Mouse (Mus musculus) lung, postnatal 0 days (tissue): ENCODE data around the gene Lypd5. TPM values are rescaled to one million over a fixed set of nuclear protein-coding genes. Genes with fewer than 3 reads are reported as not detected.

Experiments used
- ATAC-seq: fragments of 200-750 bp; cut with Nextera tagmentation; 2 replicates; pipeline ENCODE4 v1.8.0; 2017; ENCODE audit warnings: moderate library complexity
- DNase-seq: peaks from one replicate; pipeline ENCODE4 v3.0.0-alpha.2; 2016; ENCODE audit warnings: low spot score
- H3K27ac ChIP-seq: fragments of 300-500 bp; sonication (generic); 2 replicates; pipeline ENCODE4 v1.5.1; 2014; ENCODE audit warnings: antibody characterized with exemption, mild to moderate bottlenecking, low read length, mixed read lengths
- H3K27me3 ChIP-seq: fragments of 300-500 bp; sonication (generic); replicated peaks from 2 replicates; pipeline ENCODE4 v1.6.1; 2014; ENCODE audit warnings: low read length, mixed read lengths; ENCODE audit not compliant: insufficient read depth
- H3K36me3 ChIP-seq: fragments of 300-500 bp; sonication (generic); 2 replicates; pipeline ENCODE4 v1.6.1; 2014; ENCODE audit warnings: low read length, mixed read lengths; ENCODE audit not compliant: insufficient read depth
- H3K4me1 ChIP-seq: fragments of 300-500 bp; sonication (generic); 2 replicates; pipeline ENCODE4 v1.6.1; 2014; ENCODE audit warnings: antibody characterized with exemption, low read depth, low read length, mixed read lengths; ENCODE audit not compliant: insufficient read depth
- H3K4me2 ChIP-seq: fragments of 300-500 bp; sonication (generic); replicated peaks from 2 replicates; pipeline ENCODE4 v1.6.1; 2014; ENCODE audit warnings: low read depth, mild to moderate bottlenecking, low read length, moderate library complexity, mixed read lengths
- H3K4me3 ChIP-seq: fragments of 300-500 bp; sonication (generic); 2 replicates; pipeline ENCODE4 v1.5.1; 2014; ENCODE audit warnings: low read depth, low read length
- H3K9ac ChIP-seq: fragments of 300-500 bp; sonication (generic); replicated peaks from 2 replicates; pipeline ENCODE4 v1.6.1; 2014; ENCODE audit warnings: low read depth, mild to moderate bottlenecking
- H3K9me3 ChIP-seq: fragments of 300-500 bp; sonication (generic); 2 replicates; pipeline ENCODE4 v1.6.1; 2016; ENCODE audit warnings: low read length, mixed read lengths
- CTCF ChIP-seq: IDR thresholded peaks from 2 replicates; pipeline ENCODE4 v1.5.1; 2016; ENCODE audit warnings: antibody characterized with exemption, mild to moderate bottlenecking
- EP300 ChIP-seq: IDR thresholded peaks from 2 replicates; pipeline ENCODE4 v1.6.1; 2016; ENCODE audit warnings: antibody characterized with exemption, mild to moderate bottlenecking, control low read depth
- WGBS: fragments of 180-500 bp; shearing (Covaris S2); extraction: QIAGEN DNeasy Blood & Tissue Kit; methylation state at CpG from one replicate; pipeline ENCODE4 v1.1.7; 2014; 5-methylcytosine and 5-hydroxymethylcytosine counted together
- polyA plus RNA-seq: library from polyadenylated mRNA; unstranded; fragments of >200 nt; fragmentation: Nextera tagmentation; extraction: Ambion mirVana; gene quantifications from 2 replicates; pipeline ENCODE4 v1.2.1, GENCODE M21; 2015

Lypd5 gene
- polyA plus RNA-seq, result not detected in 2 replicates

DNA sequence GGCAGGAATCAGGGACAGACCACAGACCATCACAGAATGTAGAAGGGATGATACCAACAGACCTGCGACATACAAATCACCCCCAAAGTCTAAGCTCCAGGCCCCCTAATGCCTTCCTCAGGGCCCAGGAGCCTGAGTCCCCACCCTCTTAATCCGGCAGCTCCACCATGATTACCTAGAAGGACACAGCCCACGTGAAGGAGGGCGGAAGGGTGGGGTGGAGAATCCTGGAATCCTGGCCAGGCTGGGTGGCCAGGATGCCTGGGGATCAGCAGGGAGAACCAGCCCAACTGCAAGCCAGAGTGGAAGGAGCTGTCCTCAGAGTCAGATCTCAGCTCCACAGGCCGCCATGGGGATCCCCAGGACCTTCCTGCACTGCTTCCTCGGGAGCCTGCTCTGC is at the start of gene Lypd5:
Lypd5 (plus strand) TSS at position 301 of the 400 bp plus-strand sequence.
- no peaks in the 10 kb centered on the region for H3K27me3 ChIP-seq
- H3K27ac ChIP-seq, result no peak within 1 kb of the TSS
- DNase-seq (no peak), ATAC-seq (no peak)
- no peaks in the 10 kb centered on the region for H3K4me1 ChIP-seq
- H3K36me3 ChIP-seq, result no peaks in the 10 kb centered on the region
- no peaks in the 10 kb centered on the region for H3K9me3 ChIP-seq
- 43% methylated on average over 6 of the region's 6 CpGs for WGBS
- TF ChIP-seq CTCF (no peak), EP300 (no peak)
- no peak within 1 kb of the TSS for H3K9ac ChIP-seq
- no peak within 1 kb of the TSS for H3K4me3 ChIP-seq
- H3K4me2 ChIP-seq, result no peak within 1 kb of the TSS

DNA sequence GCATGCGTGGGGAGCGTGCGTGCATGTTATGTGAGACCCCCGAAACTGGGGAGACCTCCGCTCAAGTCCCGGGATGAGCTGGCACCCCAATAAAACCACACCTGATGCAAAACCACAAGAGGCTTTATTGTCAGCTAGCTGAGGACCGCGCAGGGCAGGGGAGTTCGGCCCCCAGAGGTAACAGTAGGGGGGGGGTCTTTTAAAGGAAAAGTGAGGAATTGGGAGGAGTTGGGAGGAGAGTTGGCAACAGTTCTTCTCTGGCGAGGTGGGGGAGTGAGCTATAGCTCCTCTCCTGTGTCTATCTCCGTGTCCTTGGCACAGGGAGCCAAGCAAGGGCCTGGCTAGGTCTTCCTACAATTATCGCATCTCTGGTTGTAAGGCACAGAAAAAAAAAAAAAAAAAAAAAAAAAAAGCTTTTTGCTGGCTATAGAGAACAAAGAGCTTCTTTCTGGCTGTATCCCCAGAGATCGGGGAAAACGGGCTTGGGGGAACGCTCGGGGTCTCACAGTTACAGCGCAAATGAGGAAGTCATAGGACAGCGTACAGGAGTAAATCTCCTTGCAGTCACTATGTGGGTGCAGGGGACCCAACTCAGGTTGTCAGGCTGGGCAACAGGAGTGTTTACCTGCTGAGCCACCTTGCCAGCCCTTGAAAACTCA is 49.0 kb upstream of the Lypd5 start:
- peaks cover 4% of the 10 kb centered on the region; the same call in 1 of the 2 replicates for H3K4me1 ChIP-seq
- ATAC-seq (no peak), DNase-seq (no peak)
- TF ChIP-seq EP300 (no peak), CTCF (no peak)
- no peaks in the 10 kb centered on the region for H3K9me3 ChIP-seq
- H3K36me3 ChIP-seq, result peaks cover 10% of the 10 kb centered on the region
- H3K4me2 ChIP-seq, result peak overlapping the region; percentile 86
- peak overlapping the region; percentile 65 for H3K4me3 ChIP-seq
- no peak overlapping the region for H3K9ac ChIP-seq
- no peaks in the 10 kb centered on the region for H3K27me3 ChIP-seq
- no peak overlapping the region for H3K27ac ChIP-seq
- 2% methylated on average over 18 of the region's 18 CpGs for WGBS

DNA sequence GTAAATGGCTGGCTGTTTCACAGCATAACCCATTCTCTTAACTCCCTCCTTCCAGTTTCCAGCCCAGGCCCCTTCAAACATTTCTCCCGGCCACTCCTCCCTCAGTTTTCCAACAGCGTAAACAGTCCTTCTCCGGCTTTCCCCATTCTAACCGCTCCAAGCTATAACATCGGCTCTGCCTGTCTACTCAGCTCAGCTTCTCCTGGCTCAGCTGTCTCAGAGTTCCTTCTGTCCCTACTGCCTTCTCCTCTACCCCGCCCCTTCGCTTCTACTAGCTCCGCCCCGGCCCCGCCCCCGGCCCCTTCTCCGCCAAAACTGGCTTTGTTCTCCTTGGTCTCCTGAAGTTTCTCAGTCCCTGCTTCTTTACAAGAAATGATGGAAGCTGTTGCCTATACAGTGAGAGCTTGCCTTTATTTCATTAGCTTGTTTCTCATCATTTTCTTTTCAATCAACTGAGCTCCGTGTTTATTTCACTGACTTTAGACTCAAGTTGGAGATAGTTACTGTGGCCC is 48.2 kb upstream of the Lypd5 start, which contains the start of gene Zfp61:
Zfp61 (minus strand) TSS at position 462 of the 512 bp plus-strand sequence.
- peak; percentile 71 for ATAC-seq
- no peaks in the 10 kb centered on the region for H3K9me3 ChIP-seq
- 0 out of 2 replicates have a peak, but pooled peaks cover 2% of the 10 kb centered on the region for H3K36me3 ChIP-seq
- WGBS, result under 1% methylated on average over 13 of the region's 13 CpGs
- no peak for TF ChIP-seq CTCF
- no peak for TF ChIP-seq EP300
- H3K27ac ChIP-seq, result 0 out of 2 replicates have a peak within 1 kb of the TSS, but pooled peaks have one; percentile 39
- H3K9ac ChIP-seq, result no peak within 1 kb of the TSS
- peaks cover 4% of the 10 kb centered on the region; the same call in 1 of the 2 replicates for H3K4me1 ChIP-seq
- peak; percentile 88 for DNase-seq
- H3K27me3 ChIP-seq, result no peaks in the 10 kb centered on the region
- peak within 1 kb of the TSS; percentile 86 for H3K4me2 ChIP-seq
- peak within 1 kb of the TSS; percentile 65 for H3K4me3 ChIP-seq

DNA sequence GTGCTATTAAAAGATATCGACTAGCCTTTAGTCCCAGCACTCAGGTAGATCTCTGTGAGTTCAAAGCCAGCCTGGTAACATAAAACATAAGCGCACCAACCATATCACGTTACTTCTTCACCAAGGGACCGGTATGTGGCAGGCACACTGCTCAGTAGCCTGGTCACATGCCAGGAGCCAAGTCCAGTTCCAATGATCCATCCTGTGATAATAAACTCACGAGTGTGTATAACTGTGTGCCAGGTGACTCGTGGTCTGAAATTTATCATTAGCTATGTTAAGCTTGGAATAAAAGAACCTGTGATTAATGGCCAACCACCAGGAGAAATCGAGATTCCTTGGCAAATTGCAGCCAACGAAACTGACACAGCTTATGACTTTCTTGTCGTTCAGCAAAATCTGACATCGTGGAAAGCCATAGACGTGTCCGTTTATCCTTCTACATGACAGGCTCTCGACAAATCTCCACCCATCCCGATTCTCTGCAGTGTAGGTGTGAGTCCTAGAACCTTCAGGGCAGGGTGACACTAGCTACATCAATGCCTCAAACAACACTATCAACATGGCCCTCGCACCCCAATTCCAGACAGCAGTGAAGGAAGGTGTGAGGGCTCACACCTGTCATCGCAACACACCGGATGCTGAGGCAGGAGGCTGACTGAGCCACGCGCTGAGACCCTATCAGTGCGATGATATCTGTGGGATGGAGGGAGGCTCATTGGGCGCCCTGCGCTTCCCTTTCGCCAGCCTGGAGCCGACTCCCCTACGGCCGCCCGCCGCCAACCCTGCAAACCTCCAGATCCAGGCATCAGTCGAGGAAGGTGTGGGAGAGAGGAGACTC is 33.0 kb upstream of the Lypd5 start:
- DNase-seq (no peak), ATAC-seq (no peak)

DNA sequence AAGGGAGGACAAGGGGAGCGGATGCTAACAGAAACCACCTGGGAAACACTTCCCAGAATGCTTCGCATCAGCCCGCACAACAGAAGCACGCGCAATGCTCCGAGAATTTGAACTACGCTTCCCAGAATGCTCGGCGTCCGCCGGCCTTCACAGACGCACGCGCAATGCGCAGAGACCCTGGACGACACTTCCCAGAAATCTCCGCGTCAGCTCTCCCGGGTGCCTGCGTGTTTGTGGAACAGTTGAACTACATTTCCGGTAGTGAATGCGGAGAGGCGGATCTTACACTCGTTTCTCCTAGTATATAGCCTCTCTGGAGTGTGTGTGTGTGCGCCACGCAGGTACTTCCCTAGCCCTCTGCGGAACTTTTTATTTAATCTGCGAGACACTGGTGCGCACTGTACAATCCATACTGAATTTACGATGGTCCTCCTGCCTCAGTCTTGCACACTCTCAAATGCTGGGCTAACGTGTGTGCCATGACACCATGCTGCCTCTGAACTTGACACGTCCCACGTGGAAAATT is 32.4 kb upstream of the Lypd5 start, which contains the start of gene Zfp94:
Zfp94 (minus strand) TSS at position 100 of the 526 bp plus-strand sequence.
- no peaks in the 10 kb centered on the region for H3K9me3 ChIP-seq
- DNase-seq (peak; percentile 98), ATAC-seq (peak; percentile 98)
- no peaks in the 10 kb centered on the region for H3K36me3 ChIP-seq
- H3K4me2 ChIP-seq, result peak within 1 kb of the TSS; percentile 82
- H3K27me3 ChIP-seq, result no peaks in the 10 kb centered on the region
- H3K9ac ChIP-seq, result peak within 1 kb of the TSS; percentile 56
- peaks cover 4% of the 10 kb centered on the region; the same call in 1 of the 2 replicates for H3K4me1 ChIP-seq
- 1% methylated on average over 33 of the region's 33 CpGs for WGBS
- H3K4me3 ChIP-seq, result peak within 1 kb of the TSS; percentile 62
- TF ChIP-seq CTCF (no peak), EP300 (no peak)
- peak within 1 kb of the TSS; percentile 76 for H3K27ac ChIP-seq

More for the DNA sequence above, 33.0 kb upstream of the Lypd5 start:
- H3K9ac ChIP-seq, result peak overlapping the region; percentile 56
- H3K4me2 ChIP-seq, result peak overlapping the region; percentile 82
- TF ChIP-seq CTCF (no peak), EP300 (no peak)
- no peak overlapping the region for H3K27ac ChIP-seq
- H3K27me3 ChIP-seq, result no peaks in the 10 kb centered on the region
- peak overlapping the region; percentile 62 for H3K4me3 ChIP-seq
- WGBS, result 25% methylated on average over 29 of the region's 29 CpGs
- no peaks in the 10 kb centered on the region for H3K36me3 ChIP-seq
- peaks cover 4% of the 10 kb centered on the region; the same call in 1 of the 2 replicates for H3K4me1 ChIP-seq
- H3K9me3 ChIP-seq, result no peaks in the 10 kb centered on the region
